ENCODE assay signal across 11 mouse cellular contexts in the genomic region with DNA sequence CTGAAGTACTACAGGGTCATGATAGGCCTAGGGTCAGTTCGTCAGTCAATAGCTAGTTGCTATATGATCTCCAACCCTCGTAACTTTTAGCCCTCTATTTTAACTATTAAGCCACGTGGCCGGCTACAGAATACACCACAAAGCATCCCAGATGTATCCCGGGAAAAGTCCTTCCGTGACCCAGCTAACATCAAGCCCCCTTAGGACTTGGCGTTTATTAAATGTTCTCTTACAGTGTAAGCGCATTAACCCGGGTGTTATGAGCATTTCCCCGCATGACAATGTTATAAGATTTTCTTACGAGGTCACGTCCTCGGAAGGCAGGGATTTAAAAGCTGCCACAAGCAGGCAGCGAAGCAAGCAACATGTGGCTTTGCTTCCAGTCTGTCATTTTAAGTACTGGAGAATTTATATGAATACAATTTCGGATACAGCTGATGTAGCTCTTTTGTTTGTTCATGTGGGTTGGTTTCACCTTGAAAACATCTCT.
"Had no signal": no experiment of that assay in that cellular context is flagged by ENCODE, and none has a peak within 500 bp of the region (broad histone marks: within the 10 kb centered on the region; RNA-seq: fewer than 3 reads in every experiment).

No protein-coding gene starts in this region.

- H3K9ac ChIP-seq: liver, embryonic 14.5 days; midbrain, embryonic 13.5 days had no signal

- H3K9me3 ChIP-seq: midbrain, embryonic 13.5 days had no signal

- H3K27ac ChIP-seq: liver, embryonic 14.5 days; midbrain, embryonic 13.5 days had no signal

- H3K4me1 ChIP-seq: midbrain, embryonic 13.5 days had no signal

- H3K36me3 ChIP-seq: midbrain, embryonic 13.5 days had no signal

- H3K4me2 ChIP-seq: midbrain, embryonic 13.5 days had no signal

- DNase-seq: kidney, adult 2 months; kidney, postnatal 36 days; layer of hippocampus, adult 9-11 months; layer of hippocampus, postnatal 36 days; liver; lung, adult 18-20 months; right cerebral cortex, postnatal 25 days; thymus, postnatal 36 days had no signal

- H3K27me3 ChIP-seq: midbrain, embryonic 13.5 days had no signal

- ATAC-seq: intestine, embryonic 16.5 days; midbrain, embryonic 13.5 days had no signal

- H3K4me3 ChIP-seq: midbrain, embryonic 13.5 days had no signal
